Mouse (Mus musculus) heart, embryonic 13.5 days (tissue): ENCODE results near the gene Farp1. TPM values are rescaled to one million over a fixed set of nuclear protein-coding genes. Genes with fewer than 3 reads are reported as not detected.

Experiments
- polyA plus RNA-seq: library from polyadenylated mRNA; unstranded; fragments of >200 nt; fragmentation: Nextera tagmentation; extraction: Ambion mirVana; gene quantifications from 2 replicates; pipeline ENCODE4 v1.2.1, GENCODE M21; 2015

Farp1 gene
- polyA plus RNA-seq, 1 experiment from 2014 or later, result 17.6 TPM

Other genes with a start within 250 kb of the Farp1 start
- gene Ipo5, start 124.0 kb upstream of the Farp1 start, polyA plus RNA-seq, result 73.2 and 74.7 TPM in 2 replicates